In genomic region chr1:183252574-183252973, GRCm38 (mm10) we compare ENCODE assay signal across 21 mouse cellular contexts. TPM values are rescaled to one million over a fixed set of nuclear protein-coding genes. Genes with fewer than 3 reads are reported as not detected.
DNase-seq lines count a peak whose midpoint lies in the region; ATAC-seq and TF ChIP-seq lines count a peak whose summit lies in the region.
"Had no signal": no experiment of that assay in that cellular context is flagged by ENCODE, and none has a peak within 500 bp of the region (broad histone marks: within the 10 kb centered on the region; RNA-seq: fewer than 3 reads in every experiment).

No protein-coding gene starts in this region.

- no peak overlapping the region for H3K4me2 ChIP-seq in forebrain, embryonic 14.5 days (ENCODE audit: low read length)
- H3K4me2 ChIP-seq in forebrain, embryonic 11.5 days (ENCODE audit: low read depth, low read length, severe bottlenecking), result no peak overlapping the region
- H3K4me2 ChIP-seq in neural tube, embryonic 13.5 days, result no peak overlapping the region
- H3K4me2 ChIP-seq in neural tube, embryonic 15.5 days, result no peak overlapping the region
- no peak overlapping the region for H3K4me2 ChIP-seq in hindbrain, postnatal 0 days (ENCODE audit: low read depth, low read length)
- H3K4me2 ChIP-seq: embryonic facial prominence, embryonic 12.5 days; heart, embryonic 15.5 days; hindbrain, embryonic 15.5 days; lung, embryonic 15.5 days; neural tube, embryonic 12.5 days had no signal

- no peak overlapping the region for H3K4me3 ChIP-seq in forebrain, embryonic 14.5 days (ENCODE audit: low read depth, low read length)
- no peak overlapping the region for H3K4me3 ChIP-seq in forebrain, embryonic 11.5 days (ENCODE audit: low read depth, low read length)
- H3K4me3 ChIP-seq in neural tube, embryonic 13.5 days, result no peak overlapping the region
- no peak overlapping the region for H3K4me3 ChIP-seq in neural tube, embryonic 15.5 days (replicated peaks)
- H3K4me3 ChIP-seq in hindbrain, postnatal 0 days (ENCODE audit: low read length), result no peak overlapping the region
- H3K4me3 ChIP-seq: embryonic facial prominence, embryonic 12.5 days; heart, embryonic 15.5 days; hindbrain, embryonic 15.5 days; lung, embryonic 15.5 days; neural tube, embryonic 12.5 days had no signal

- TF ChIP-seq CTCF in hindbrain, postnatal 0 days (IDR thresholded peaks at IDR 0.05; ENCODE audit: low read depth), result no peak

- no peak overlapping the region for H3K9ac ChIP-seq in forebrain, embryonic 14.5 days (ENCODE audit: low read length)
- no peak overlapping the region for H3K9ac ChIP-seq in forebrain, embryonic 11.5 days (ENCODE audit: low read length)
- 0 out of 2 replicates have a peak overlapping the region, but pooled peaks have one; percentile 8 for H3K9ac ChIP-seq in neural tube, embryonic 13.5 days
- no peak overlapping the region for H3K9ac ChIP-seq in neural tube, embryonic 15.5 days (replicated peaks)
- no peak overlapping the region for H3K9ac ChIP-seq in hindbrain, postnatal 0 days (replicated peaks; ENCODE audit: low read length)
- H3K9ac ChIP-seq: embryonic facial prominence, embryonic 12.5 days; heart, embryonic 15.5 days; hindbrain, embryonic 15.5 days; liver, embryonic 14.5 days; lung, embryonic 15.5 days; neural tube, embryonic 12.5 days had no signal

- H3K9me3 ChIP-seq in forebrain, embryonic 14.5 days (replicated peaks; ENCODE audit: control insufficient read depth, low read length), result no peaks in the 10 kb centered on the region
- no peaks in the 10 kb centered on the region for H3K9me3 ChIP-seq in forebrain, embryonic 11.5 days (ENCODE audit: control insufficient read depth, low read length)
- H3K9me3 ChIP-seq in neural tube, embryonic 13.5 days, result no peaks in the 10 kb centered on the region
- no peaks in the 10 kb centered on the region for H3K9me3 ChIP-seq in neural tube, embryonic 15.5 days (replicated peaks)
- H3K9me3 ChIP-seq in hindbrain, postnatal 0 days (ENCODE audit: low read length), result no peaks in the 10 kb centered on the region
- H3K9me3 ChIP-seq: embryonic facial prominence, embryonic 12.5 days; G1E; heart, embryonic 15.5 days; hindbrain, embryonic 15.5 days; lung, embryonic 15.5 days; neural tube, embryonic 12.5 days had no signal

- H3K27ac ChIP-seq in forebrain, embryonic 14.5 days (ENCODE audit: low read depth, low read length), result no peak overlapping the region
- H3K27ac ChIP-seq in forebrain, embryonic 11.5 days (ENCODE audit: low read depth, low read length), result no peak overlapping the region
- H3K27ac ChIP-seq in neural tube, embryonic 13.5 days (replicated peaks), result 0 out of 2 replicates have a peak overlapping the region, but pooled peaks have one; percentile 46
- H3K27ac ChIP-seq in neural tube, embryonic 15.5 days (replicated peaks), result no peak overlapping the region
- H3K27ac ChIP-seq in hindbrain, postnatal 0 days, result no peak overlapping the region
- H3K27ac ChIP-seq: embryonic facial prominence, embryonic 12.5 days; heart, embryonic 15.5 days; hindbrain, embryonic 15.5 days; liver, embryonic 14.5 days; lung, embryonic 15.5 days; neural tube, embryonic 12.5 days had no signal

- H3K36me3 ChIP-seq in forebrain, embryonic 14.5 days (ENCODE audit: control insufficient read depth, insufficient read depth, low read length), result no peaks in the 10 kb centered on the region
- no peaks in the 10 kb centered on the region for H3K36me3 ChIP-seq in forebrain, embryonic 11.5 days (ENCODE audit: control insufficient read depth, insufficient read depth, low read length)
- no peaks in the 10 kb centered on the region for H3K36me3 ChIP-seq in neural tube, embryonic 13.5 days
- no peaks in the 10 kb centered on the region for H3K36me3 ChIP-seq in neural tube, embryonic 15.5 days
- H3K36me3 ChIP-seq in hindbrain, postnatal 0 days (ENCODE audit: insufficient read depth, low read length), result no peaks in the 10 kb centered on the region
- H3K36me3 ChIP-seq: embryonic facial prominence, embryonic 12.5 days; G1E; heart, embryonic 15.5 days; hindbrain, embryonic 15.5 days; lung, embryonic 15.5 days; neural tube, embryonic 12.5 days had no signal

- peak; percentile 57 for DNase-seq in forebrain, embryonic 14.5 days (ENCODE audit: low spot score)
- DNase-seq in forebrain, embryonic 11.5 days (ENCODE audit: low spot score), result no peak
- peak; percentile 46 for DNase-seq in hindbrain, postnatal 0 days (ENCODE audit: low spot score)
- DNase-seq in telencephalon, adult 2 months (ENCODE audit: low read depth, low spot score), result peak; percentile 6
- no peak for DNase-seq in right cerebral cortex, postnatal 10 days (ENCODE audit: low spot score in 2 of 2)
- DNase-seq in heart, postnatal 25 days (ENCODE audit: low spot score), result no peak
- DNase-seq: cerebellum, adult 18-20 months; gastrocnemius, postnatal 25 days; layer of hippocampus, postnatal 36 days; lung, postnatal 4 days; thymus, adult 2 months had no signal

- H3K27me3 ChIP-seq in forebrain, embryonic 14.5 days (replicated peaks; ENCODE audit: control insufficient read depth, insufficient read depth, low read length), result no peaks in the 10 kb centered on the region
- H3K27me3 ChIP-seq in forebrain, embryonic 11.5 days (ENCODE audit: control insufficient read depth, insufficient read depth, low read length), result no peaks in the 10 kb centered on the region
- no peaks in the 10 kb centered on the region for H3K27me3 ChIP-seq in neural tube, embryonic 13.5 days
- no peaks in the 10 kb centered on the region for H3K27me3 ChIP-seq in neural tube, embryonic 15.5 days (replicated peaks)
- no peaks in the 10 kb centered on the region for H3K27me3 ChIP-seq in hindbrain, postnatal 0 days (ENCODE audit: insufficient read depth, low read length)
- H3K27me3 ChIP-seq: embryonic facial prominence, embryonic 12.5 days; heart, embryonic 15.5 days; hindbrain, embryonic 15.5 days; neural tube, embryonic 12.5 days had no signal

- intact Hi-C loops in heart, postnatal 25 days (cut with DNase I), result no loop called here

- 45% methylated on average over 10 of the region's 10 CpGs for WGBS in forebrain, embryonic 14.5 days
- 68% methylated on average over 10 of the region's 10 CpGs for WGBS in forebrain, embryonic 11.5 days
- WGBS in neural tube, embryonic 13.5 days, result 33% methylated on average over 10 of the region's 10 CpGs
- 25% methylated on average over 10 of the region's 10 CpGs for whole genome bisulfite sequencing in neural tube, embryonic 15.5 days
- 42% methylated on average over 10 of the region's 10 CpGs for WGBS in hindbrain, postnatal 0 days

- H3K4me1 ChIP-seq in forebrain, embryonic 14.5 days (ENCODE audit: control insufficient read depth, insufficient read depth, low read length), result 0 out of 2 replicates have a peak, but pooled peaks cover 2% of the 10 kb centered on the region
- no peaks in the 10 kb centered on the region for H3K4me1 ChIP-seq in forebrain, embryonic 11.5 days (replicated peaks; ENCODE audit: control insufficient read depth, insufficient read depth, low read length)
- H3K4me1 ChIP-seq in neural tube, embryonic 13.5 days (replicated peaks), result peaks cover 16% of the 10 kb centered on the region
- peaks cover 8% of the 10 kb centered on the region for H3K4me1 ChIP-seq in neural tube, embryonic 15.5 days
- no peaks in the 10 kb centered on the region for H3K4me1 ChIP-seq in hindbrain, postnatal 0 days (ENCODE audit: insufficient read depth, low read length)
- H3K4me1 ChIP-seq: heart, embryonic 15.5 days; lung, embryonic 15.5 days; neural tube, embryonic 12.5 days had no signal

- 0 out of 2 replicates have a peak, but pooled peaks have one; percentile 37 for ATAC-seq in forebrain, embryonic 14.5 days
- no peak for ATAC-seq in forebrain, embryonic 11.5 days (replicated peaks; ENCODE audit: low FRiP score)
- ATAC-seq in neural tube, embryonic 13.5 days (ENCODE audit: low read depth), result no peak
- no peak for ATAC-seq in neural tube, embryonic 15.5 days (ENCODE audit: low FRiP score)
- no peak for ATAC-seq in hindbrain, postnatal 0 days
- ATAC-seq: intestine, postnatal 0 days had no signal

RNA-seq across cellular contexts. Expression of gene Disp1, which starts 31.3 kb away (rescaled TPM):
- polyA plus RNA-seq in forebrain, embryonic 14.5 days (2014; fragmentation: Nextera tagmentation; extraction: Ambion mirVana), result 4.4 and 5.5 TPM in 2 replicates
- polyA plus RNA-seq in forebrain, embryonic 11.5 days (2014; fragmentation: Nextera tagmentation; extraction: Ambion mirVana), result 11.3 and 11.4 TPM in 2 replicates
- polyA plus RNA-seq in neural tube, embryonic 13.5 days (2015; fragmentation: Nextera tagmentation; extraction: Ambion mirVana), result 8.1 and 10.0 TPM in 2 replicates
- 9.1 and 9.5 TPM in 2 replicates for polyA plus RNA-seq in neural tube, embryonic 15.5 days (2015; fragmentation: Nextera tagmentation; extraction: Ambion mirVana)
- total RNA-seq in hindbrain, postnatal 0 days (2014; rRNA removed), result 8.2 and 15.3 TPM in 2 replicates
- polyA plus RNA-seq in hindbrain, postnatal 0 days (2015; fragmentation: Nextera tagmentation; extraction: Ambion mirVana), result 7.4 and 7.9 TPM in 2 replicates
- total RNA-seq in heart, postnatal 25 days (2021), result 1 to 10 TPM; 6.6 to 6.8 TPM

RNA-seq across cellular contexts. Expression of gene Aida, which starts 43.8 kb away (rescaled TPM):
- 37.0 and 40.0 TPM in 2 replicates for polyA plus RNA-seq in forebrain, embryonic 14.5 days (2014; fragmentation: Nextera tagmentation; extraction: Ambion mirVana)
- 33.6 and 35.4 TPM in 2 replicates for polyA plus RNA-seq in forebrain, embryonic 11.5 days (2014; fragmentation: Nextera tagmentation; extraction: Ambion mirVana)
- polyA plus RNA-seq in neural tube, embryonic 13.5 days (2015; fragmentation: Nextera tagmentation; extraction: Ambion mirVana), result 53.7 and 56.5 TPM in 2 replicates
- polyA plus RNA-seq in neural tube, embryonic 15.5 days (2015; fragmentation: Nextera tagmentation; extraction: Ambion mirVana), result 50.2 and 56.3 TPM in 2 replicates
- total RNA-seq in hindbrain, postnatal 0 days (2014; rRNA removed), result 48.5 and 63.1 TPM in 2 replicates
- polyA plus RNA-seq in hindbrain, postnatal 0 days (2015; fragmentation: Nextera tagmentation; extraction: Ambion mirVana), result 49.9 and 52.6 TPM in 2 replicates
- 10 to 100 TPM; 23.4 to 32.9 TPM for total RNA-seq in heart, postnatal 25 days (2021)

RNA-seq across cellular contexts. Expression of gene Brox, which starts 44.5 kb away (rescaled TPM):
- polyA plus RNA-seq in forebrain, embryonic 14.5 days (2014; fragmentation: Nextera tagmentation; extraction: Ambion mirVana), result 109 and 126 TPM in 2 replicates
- 56.5 and 60.9 TPM in 2 replicates for polyA plus RNA-seq in forebrain, embryonic 11.5 days (2014; fragmentation: Nextera tagmentation; extraction: Ambion mirVana)
- polyA plus RNA-seq in neural tube, embryonic 13.5 days (2015; fragmentation: Nextera tagmentation; extraction: Ambion mirVana), result 100 and 105 TPM in 2 replicates
- polyA plus RNA-seq in neural tube, embryonic 15.5 days (2015; fragmentation: Nextera tagmentation; extraction: Ambion mirVana), result 86.4 and 93.6 TPM in 2 replicates
- 80.6 and 93.8 TPM in 2 replicates for total RNA-seq in hindbrain, postnatal 0 days (2014; rRNA removed)
- polyA plus RNA-seq in hindbrain, postnatal 0 days (2015; fragmentation: Nextera tagmentation; extraction: Ambion mirVana), result 82.3 and 84.4 TPM in 2 replicates
- 10 to 100 TPM; 32.8 to 37.8 TPM for total RNA-seq in heart, postnatal 25 days (2021)

Comparison
In these comparisons a context has a peak if more than half of its experiments do, and no peak if none do; other contexts are left out.
1. DNase-seq: peak in forebrain, embryonic 14.5 days (single experiment), hindbrain, postnatal 0 days (single experiment) and telencephalon, adult 2 months (single experiment); none in forebrain, embryonic 11.5 days (single experiment), right cerebral cortex, postnatal 10 days (0 of 2) and heart, postnatal 25 days (single experiment).